Mouse (Mus musculus) spleen, adult 2 months (tissue): ENCODE data around the gene Fat3. TPM values are rescaled to one million over a fixed set of nuclear protein-coding genes. Genes with fewer than 3 reads are reported as not detected.

ENCODE experiments used
- DNase-seq, 2 experiments: peaks; one replicate each; pipeline versions ENCODE4 v3.0.0 to v3.0.0-alpha.2; 2012 to 2021; ENCODE audit warnings: low spot score in 2 of 2, low read depth in 1 of 2
- H3K27ac ChIP-seq: fragments of 200-500 bp; 2 replicates; pipeline ENCODE4 v1.5.1; 2012; ENCODE audit warnings: low read length, inconsistent platforms; ENCODE audit not compliant: insufficient read depth
- H3K27me3 ChIP-seq: fragments of 200-500 bp; 2 replicates; pipeline ENCODE4 v1.6.1; 2012; ENCODE audit warnings: mild to moderate bottlenecking, moderate library complexity, low read length, inconsistent platforms; ENCODE audit not compliant: control insufficient read depth, insufficient read depth
- H3K36me3 ChIP-seq: fragments of 200-500 bp; 2 replicates; pipeline ENCODE4 v1.6.1; 2012; ENCODE audit warnings: mild to moderate bottlenecking, low read length, inconsistent platforms; ENCODE audit not compliant: control insufficient read depth, insufficient read depth
- H3K4me1 ChIP-seq: fragments of 200-500 bp; 2 replicates; pipeline ENCODE4 v1.6.1; 2011; ENCODE audit warnings: inconsistent platforms; ENCODE audit not compliant: control insufficient read depth, insufficient read depth, insufficient read length
- H3K4me3 ChIP-seq: fragments of 200-500 bp; 2 replicates; pipeline ENCODE4 v1.5.1; 2011; ENCODE audit warnings: mild to moderate bottlenecking, inconsistent platforms; ENCODE audit not compliant: insufficient read depth, insufficient read length; ENCODE audit errors: extremely low read depth
- CTCF ChIP-seq: fragments of 200-500 bp; IDR thresholded peaks from 2 replicates; pipeline ENCODE4 v1.5.1; 2011; ENCODE audit warnings: mild to moderate bottlenecking, inconsistent platforms; ENCODE audit not compliant: insufficient read depth, insufficient read length, insufficient replicate concordance; ENCODE audit errors: extremely low read depth
- POLR2A ChIP-seq: fragments of 200-500 bp; IDR thresholded peaks from 2 replicates; pipeline ENCODE4 v1.6.1; 2011; ENCODE audit warnings: low read depth, low read length, inconsistent platforms
- WGBS: fragments of 180-500 bp; shearing (Covaris S2); methylation state at CpG from one replicate; pipeline ENCODE4 v1.1.7; 2018; 5-methylcytosine and 5-hydroxymethylcytosine counted together
- polyA plus RNA-seq: library from polyadenylated mRNA; depleted of rRNA; stranded (reverse); fragments of >200 nt; gene quantifications from 2 replicates; pipeline ENCODE4 v1.2.3, GENCODE M21; 2012

The Fat3 gene
- polyA plus RNA-seq, 1 experiment, result 0.20 TPM

DNA sequence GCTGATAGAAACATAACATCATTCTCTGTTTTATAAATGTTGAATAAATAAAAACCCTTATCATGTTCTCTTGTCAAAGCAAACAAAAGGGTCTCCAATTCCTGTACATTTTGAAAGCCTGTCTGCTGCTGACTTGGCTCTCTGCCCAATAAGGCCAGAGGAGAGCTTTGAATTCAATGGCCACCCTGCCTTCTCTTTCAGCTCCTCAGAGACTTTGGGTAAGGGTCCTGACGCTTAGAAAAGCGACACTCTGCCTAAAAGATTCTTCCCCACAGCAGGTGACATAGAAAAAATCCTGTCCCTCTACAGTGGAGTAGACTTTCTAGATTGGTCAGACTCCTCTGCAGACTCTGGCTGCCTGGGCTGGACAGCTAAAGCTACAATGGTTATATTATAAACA lies 421.8 kb downstream of the Fat3 start:
- 82% methylated on average over 2 of the region's 2 CpGs for WGBS
- no peaks in the 10 kb centered on the region for H3K4me1 ChIP-seq
- H3K4me3 ChIP-seq, result no peak overlapping the region
- no peak for DNase-seq
- no peaks in the 10 kb centered on the region for H3K36me3 ChIP-seq
- no peaks in the 10 kb centered on the region for H3K27me3 ChIP-seq
- TF ChIP-seq CTCF (no peak), POLR2A (no peak)
- no peak overlapping the region for H3K27ac ChIP-seq

DNA sequence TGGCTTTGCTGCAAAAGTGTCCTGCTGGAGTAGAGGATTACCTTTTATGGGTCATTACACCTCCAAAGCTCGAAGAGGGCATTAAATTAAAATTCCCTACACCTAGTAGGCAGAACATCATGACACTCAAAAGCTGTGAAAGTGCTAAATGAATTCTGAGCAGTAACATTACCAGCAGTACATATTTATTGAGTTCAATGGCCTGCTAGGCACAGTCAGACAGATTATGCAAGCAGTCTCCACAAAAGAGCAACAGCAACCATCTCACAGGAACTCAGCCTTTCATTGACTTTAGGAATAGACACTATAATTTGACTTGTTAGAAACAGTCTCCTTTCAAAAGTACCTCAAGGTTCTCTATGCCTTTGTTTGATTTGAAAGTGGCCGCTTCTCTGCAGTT lies 426.4 kb downstream of the Fat3 start:
- DNase-seq, result no peak
- TF ChIP-seq POLR2A (no peak), CTCF (no peak)
- Histone ChIP-seq H3K36me3 (no peaks in the 10 kb centered on the region), H3K4me1 (no peaks in the 10 kb centered on the region), H3K4me3 (no peak overlapping the region), H3K27me3 (no peaks in the 10 kb centered on the region), H3K27ac (no peak overlapping the region)
- 71% methylated on average over 2 of the region's 2 CpGs for WGBS

DNA sequence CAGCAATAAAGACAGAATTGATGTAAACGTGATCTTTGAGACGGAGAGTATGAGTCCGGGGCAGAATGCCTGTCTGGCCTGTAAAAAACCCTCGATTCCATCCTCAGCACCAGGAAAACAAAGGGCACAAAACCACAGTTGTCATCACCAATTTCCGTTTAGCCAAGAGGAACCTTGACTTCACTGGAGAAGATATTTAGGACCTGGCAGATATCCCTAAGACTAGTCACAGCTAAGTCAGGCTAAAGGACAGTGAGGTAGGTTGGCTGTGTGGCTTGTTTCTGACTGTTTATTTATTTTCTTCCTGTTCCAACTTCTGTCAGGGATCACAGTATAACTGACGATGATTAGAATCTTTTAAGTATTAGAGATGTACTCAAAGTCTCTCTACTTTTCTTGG lies 427.0 kb downstream of the Fat3 start:
- no peaks in the 10 kb centered on the region for H3K36me3 ChIP-seq
- H3K4me3 ChIP-seq, result no peak overlapping the region
- TF ChIP-seq POLR2A (no peak), CTCF (no peak)
- no peaks in the 10 kb centered on the region for H3K27me3 ChIP-seq
- no peaks in the 10 kb centered on the region for H3K4me1 ChIP-seq
- WGBS, result 72% methylated on average over 6 of the region's 6 CpGs
- no peak for DNase-seq
- no peak overlapping the region for H3K27ac ChIP-seq

DNA sequence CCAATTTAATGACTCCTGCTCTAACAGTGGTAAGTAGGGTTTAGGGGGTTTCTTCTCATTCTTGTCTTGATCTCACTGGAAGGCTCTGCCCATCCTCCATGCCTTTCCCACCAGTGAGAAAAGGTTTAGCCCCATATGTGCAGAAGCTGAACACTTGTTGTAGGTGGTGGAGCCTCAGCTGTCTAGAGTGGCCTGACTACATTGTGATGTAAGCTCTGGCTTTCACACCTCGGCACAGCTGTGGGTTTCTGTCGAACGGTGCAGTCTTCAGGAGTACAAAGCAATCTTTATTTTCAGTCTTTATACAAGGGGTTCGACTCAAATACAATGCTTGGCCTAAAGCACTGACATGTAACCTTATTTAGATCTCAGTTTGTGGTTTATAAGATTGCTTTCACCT lies 437.6 kb downstream of the Fat3 start:
- 80% methylated on average over 4 of the region's 4 CpGs for WGBS
- no peak overlapping the region for H3K4me3 ChIP-seq

GRCm38 (mm10) chr9:16062472-16062871 lies 438.6 kb downstream of the Fat3 start:
- DNase-seq, result no peak
- Histone ChIP-seq H3K27ac (no peak overlapping the region), H3K36me3 (no peaks in the 10 kb centered on the region), H3K27me3 (no peaks in the 10 kb centered on the region), H3K4me1 (no peaks in the 10 kb centered on the region), H3K4me3 (no peak overlapping the region)
- TF ChIP-seq POLR2A (no peak), CTCF (no peak)

More for the DNA sequence above, 437.6 kb downstream of the Fat3 start:
- no peak for DNase-seq
- H3K27ac ChIP-seq, result no peak overlapping the region
- H3K36me3 ChIP-seq, result no peaks in the 10 kb centered on the region
- no peaks in the 10 kb centered on the region for H3K27me3 ChIP-seq
- TF ChIP-seq POLR2A (no peak), CTCF (no peak)
- no peaks in the 10 kb centered on the region for H3K4me1 ChIP-seq

DNA sequence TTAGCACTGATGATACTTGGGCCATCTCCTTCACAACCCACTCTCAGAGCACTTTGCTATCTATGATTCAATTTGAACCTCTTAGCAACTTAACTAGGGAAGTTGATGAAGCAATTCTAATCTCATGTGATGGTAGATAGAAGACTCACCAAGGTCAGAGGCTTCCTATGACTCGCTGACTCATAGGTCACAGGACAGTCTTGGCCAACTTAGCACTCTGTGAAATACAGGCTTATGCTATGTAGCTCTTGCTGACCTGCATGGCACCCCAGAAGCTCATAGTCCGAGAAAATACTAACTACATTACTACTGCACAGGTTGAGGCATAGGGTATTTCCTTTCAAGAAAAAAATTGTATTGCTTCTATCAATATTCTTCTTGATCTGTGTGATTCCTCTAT lies 454.4 kb downstream of the Fat3 start:
- no peaks in the 10 kb centered on the region for H3K4me1 ChIP-seq
- DNase-seq, result no peak
- H3K27ac ChIP-seq, result no peak overlapping the region
- H3K36me3 ChIP-seq, result no peaks in the 10 kb centered on the region
- TF ChIP-seq CTCF (no peak), POLR2A (no peak)
- H3K27me3 ChIP-seq, result no peaks in the 10 kb centered on the region
- WGBS, result 75% methylated on average over 2 of the region's 2 CpGs
- H3K4me3 ChIP-seq, result no peak overlapping the region

GRCm38 (mm10) chr9:16037375-16037774 lies 463.7 kb downstream of the Fat3 start:
- Histone ChIP-seq H3K27me3 (no peaks in the 10 kb centered on the region), H3K4me1 (no peaks in the 10 kb centered on the region), H3K27ac (no peak overlapping the region), H3K4me3 (no peak overlapping the region), H3K36me3 (no peaks in the 10 kb centered on the region)
- WGBS, result 74% methylated on average over 3 of the region's 3 CpGs
- TF ChIP-seq CTCF, result no peak
- no peak for TF ChIP-seq POLR2A
- DNase-seq, result no peak

- Histone ChIP-seq H3K4me1 (no peaks in the 10 kb centered on the region), H3K27ac (no peak overlapping the region), H3K4me3 (no peak overlapping the region), H3K36me3 (no peaks in the 10 kb centered on the region), H3K27me3 (no peaks in the 10 kb centered on the region)
- no peak for DNase-seq
- no peak for TF ChIP-seq POLR2A
Measured at GRCm38 (mm10) chr9:16036346-16036745, 464.7 kb downstream of the Fat3 start.
